Mouse (Mus musculus): ENCODE measurements around the gene Susd6.
"Not testable (repeated sequence)": the region's sequence is repeated elsewhere in the genome, so short reads cannot be mapped to it uniquely, and the experiment has no call there.

The Susd6 gene

GRCm38 (mm10) chr12:80813456-80813855, 23.1 kb downstream of the Susd6 start:
- no peak for DNase-seq (ENCODE audit: low spot score in 2 of 2)

- DNase-seq (ENCODE audit: low spot score in 2 of 2): no peak
Observed at GRCm38 (mm10) chr12:80813872-80814271, 23.6 kb downstream of the Susd6 start.

- no peak for DNase-seq (ENCODE audit: low spot score in 2 of 2)
Observed at GRCm38 (mm10) chr12:80814529-80814928, 24.2 kb downstream of the Susd6 start.

- DNase-seq (ENCODE audit: low spot score in 2 of 2): no peak
Observed at GRCm38 (mm10) chr12:80815298-80815697, 25.0 kb downstream of the Susd6 start.

GRCm38 (mm10) chr12:80815893-80816292, 25.6 kb downstream of the Susd6 start:
- no peak for DNase-seq (ENCODE audit: low spot score in 2 of 2)

GRCm38 (mm10) chr12:80816380-80817086, 26.2 kb downstream of the Susd6 start:
- no peak for DNase-seq (ENCODE audit: low spot score in 2 of 2)

- DNase-seq (ENCODE audit: low spot score in 2 of 2): no peak
Observed at GRCm38 (mm10) chr12:80817697-80818235, 27.5 kb downstream of the Susd6 start.

- DNase-seq (ENCODE audit: low spot score in 2 of 2): not testable (repeated sequence)
Observed at GRCm38 (mm10) chr12:80819020-80819419, 28.7 kb downstream of the Susd6 start.

- no peak for DNase-seq (ENCODE audit: low spot score in 2 of 2)
Observed at GRCm38 (mm10) chr12:80821312-80822007, 31.1 kb downstream of the Susd6 start.

GRCm38 (mm10) chr12:80822533-80822932, 32.2 kb downstream of the Susd6 start:
- no peak for DNase-seq (ENCODE audit: low spot score in 2 of 2)

GRCm38 (mm10) chr12:80824202-80824601, 33.9 kb downstream of the Susd6 start:
- DNase-seq (ENCODE audit: low spot score in 2 of 2): no peak

- no peak for DNase-seq (ENCODE audit: low spot score in 2 of 2)
Observed at GRCm38 (mm10) chr12:80826423-80826822, 36.1 kb downstream of the Susd6 start.

GRCm38 (mm10) chr12:80827464-80828015, 37.2 kb downstream of the Susd6 start:
- DNase-seq (ENCODE audit: low spot score in 2 of 2): peak in 1 of 2 experiments; percentile 50

GRCm38 (mm10) chr12:80828020-80828419, 37.7 kb downstream of the Susd6 start:
- DNase-seq (ENCODE audit: low spot score in 2 of 2): no peak

GRCm38 (mm10) chr12:80828951-80829350, 38.6 kb downstream of the Susd6 start:
- DNase-seq (ENCODE audit: low spot score in 2 of 2): no peak

- no peak for DNase-seq (ENCODE audit: low spot score in 2 of 2)
Observed at GRCm38 (mm10) chr12:80830211-80830610, 39.9 kb downstream of the Susd6 start.

- DNase-seq (ENCODE audit: low spot score in 2 of 2): no peak
Observed at GRCm38 (mm10) chr12:80830820-80831219, 40.5 kb downstream of the Susd6 start.

- no peak for DNase-seq (ENCODE audit: low spot score in 2 of 2)
Observed at GRCm38 (mm10) chr12:80832313-80832712, 42.0 kb downstream of the Susd6 start.

- DNase-seq (ENCODE audit: low spot score in 2 of 2): no peak
Observed at GRCm38 (mm10) chr12:80833541-80833940, 43.2 kb downstream of the Susd6 start.

GRCm38 (mm10) chr12:80834156-80834900, 44.0 kb downstream of the Susd6 start:
- DNase-seq (ENCODE audit: low spot score in 2 of 2): no peak

GRCm38 (mm10) chr12:80834901-80835570, 44.7 kb downstream of the Susd6 start:
- no peak for DNase-seq (ENCODE audit: low spot score in 2 of 2)

All from urinary bladder, postnatal 4 days (tissue).